Mouse (Mus musculus) olfactory bulb, adult 2 months (tissue): ENCODE measurements around the gene Nobox. TPM values are rescaled to one million over a fixed set of nuclear protein-coding genes. Genes with fewer than 3 reads are reported as not detected.

Source experiments
- H3K27ac ChIP-seq: fragments of 200-500 bp; 2 replicates; pipeline ENCODE4 v1.5.1; 2012; ENCODE audit warnings: low read depth, low read length; ENCODE audit not compliant: insufficient read depth
- H3K4me1 ChIP-seq: fragments of 200-500 bp; 2 replicates; pipeline ENCODE4 v1.6.1; 2012; ENCODE audit warnings: low read length; ENCODE audit not compliant: control insufficient read depth, insufficient read depth
- H3K4me3 ChIP-seq: fragments of 200-500 bp; 2 replicates; pipeline ENCODE4 v1.5.1; 2012; ENCODE audit warnings: mild to moderate bottlenecking, low read depth, low read length, moderate library complexity; ENCODE audit not compliant: insufficient read depth
- CTCF ChIP-seq: fragments of 200-500 bp; IDR thresholded peaks from 2 replicates; pipeline ENCODE4 v1.5.1; 2012; ENCODE audit warnings: low read depth, mild to moderate bottlenecking, low read length, moderate library complexity; ENCODE audit not compliant: insufficient read depth
- POLR2A ChIP-seq: fragments of 200-500 bp; IDR thresholded peaks from 2 replicates; pipeline ENCODE4 v1.6.1; 2012; ENCODE audit warnings: mild to moderate bottlenecking, low read depth, low read length, moderate library complexity; ENCODE audit not compliant: insufficient read depth
- WGBS: fragments of 180-500 bp; shearing (Covaris S2); methylation state at CpG from one replicate; pipeline ENCODE4 v1.1.7; 2018; 5-methylcytosine and 5-hydroxymethylcytosine counted together
- polyA plus RNA-seq: library from polyadenylated mRNA; stranded (reverse); fragments of >200 nt; gene quantifications from 2 replicates; pipeline ENCODE4 v1.2.4, GENCODE M21; 2012; ENCODE audit warnings: low replicate concordance; ENCODE audit not compliant: missing spikeins, insufficient read depth, insufficient read length

Gene Nobox
- polyA plus RNA-seq, 1 experiment, result not detected

DNA sequence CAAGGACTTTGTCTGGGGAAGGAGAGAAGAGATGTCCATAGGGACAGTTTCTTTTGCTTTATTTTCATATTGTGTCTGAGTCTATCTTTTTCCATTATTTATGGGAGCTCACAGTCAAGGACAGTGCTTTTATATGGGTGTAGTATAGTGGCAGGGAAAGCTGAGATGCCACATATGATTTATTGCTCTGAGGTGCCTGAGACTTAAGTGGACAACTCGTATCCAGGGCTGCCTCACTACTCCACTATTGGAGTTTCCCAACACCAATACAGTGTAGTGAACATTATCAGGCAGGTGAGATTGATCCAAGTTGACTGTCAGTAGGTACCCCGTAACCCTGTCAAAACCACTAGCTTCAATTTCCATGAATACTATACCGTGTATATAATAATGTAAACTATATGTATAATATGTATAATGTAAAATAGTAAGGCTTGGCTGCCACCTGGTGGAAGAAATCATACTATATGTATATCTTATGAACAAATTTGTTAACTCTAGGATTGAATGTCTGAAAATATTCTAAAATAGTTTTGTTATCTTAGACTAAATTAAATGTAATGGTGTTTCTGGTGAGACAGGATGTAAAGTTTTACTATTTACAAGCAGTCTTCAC lies 26.4 kb upstream of the Nobox start:
- 78% methylated on average over 3 of the region's 3 CpGs for WGBS
- no peak overlapping the region for H3K27ac ChIP-seq
- H3K4me3 ChIP-seq, result no peak overlapping the region
- TF ChIP-seq CTCF (no peak), POLR2A (no peak)
- H3K4me1 ChIP-seq, result 0 out of 2 replicates have a peak, but pooled peaks cover 2% of the 10 kb centered on the region

DNA sequence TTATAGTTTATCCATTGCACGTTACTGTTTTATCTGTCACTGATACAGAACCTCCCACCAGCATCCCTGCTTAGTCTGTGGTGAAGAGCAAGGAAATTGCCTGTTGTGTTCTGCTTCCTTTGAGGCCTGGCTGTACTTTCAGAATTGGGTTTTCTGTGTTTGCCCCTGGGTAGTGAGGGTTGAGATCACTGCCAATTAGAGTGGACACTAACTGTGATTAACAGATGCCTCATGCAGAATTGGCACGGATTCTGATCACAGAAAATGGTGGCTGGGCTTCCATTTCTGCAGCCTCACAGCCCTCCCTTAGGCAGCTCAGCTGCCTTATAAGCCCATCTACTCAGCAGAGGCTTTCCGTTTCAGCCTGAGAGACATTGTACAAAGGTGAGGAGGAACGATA lies 24.1 kb upstream of the Nobox start:
- TF ChIP-seq CTCF (no peak), POLR2A (no peak)
- Histone ChIP-seq H3K27ac (no peak overlapping the region), H3K4me3 (no peak overlapping the region), H3K4me1 (0 out of 2 replicates have a peak, but pooled peaks cover 2% of the 10 kb centered on the region)
- 42% methylated on average over 4 of the region's 4 CpGs for WGBS

DNA sequence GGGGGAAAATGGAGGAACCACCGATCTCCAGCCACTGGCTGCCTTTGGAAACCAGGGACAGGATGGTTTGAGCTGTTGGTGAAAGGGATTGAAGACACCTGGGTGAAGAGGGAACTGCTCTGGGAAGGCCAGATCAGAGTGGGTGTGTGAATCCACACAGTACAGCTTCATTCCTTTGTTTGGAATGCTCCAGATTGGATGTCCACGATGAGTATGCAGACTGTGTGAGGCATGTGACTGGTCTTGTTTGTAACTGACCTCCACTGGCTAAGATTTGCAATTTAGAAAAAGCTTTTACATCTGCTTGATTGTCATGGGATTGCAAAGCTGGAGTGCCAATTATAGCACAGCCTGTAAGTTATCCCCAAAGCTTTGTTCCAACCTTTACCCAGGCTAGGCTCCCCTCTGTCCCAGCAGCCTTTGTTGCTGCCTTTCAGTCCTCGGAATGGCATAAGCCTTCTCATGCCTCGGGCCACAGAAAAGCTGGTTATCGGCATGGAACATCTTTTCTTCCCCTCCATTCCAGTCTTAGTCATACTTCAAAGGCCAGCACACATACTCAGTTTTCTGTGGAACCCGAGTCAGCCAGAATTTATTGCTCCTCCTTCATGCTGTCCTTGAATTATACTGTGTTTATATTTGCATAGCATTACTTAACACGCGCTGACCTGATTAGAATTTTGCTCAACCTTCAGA lies 3.8 kb upstream of the Nobox start:
- WGBS, result 54% methylated on average over 8 of the region's 8 CpGs
- Histone ChIP-seq H3K27ac (no peak overlapping the region), H3K4me1 (0 out of 2 replicates have a peak, but pooled peaks cover 2% of the 10 kb centered on the region), H3K4me3 (no peak overlapping the region)
- TF ChIP-seq POLR2A (no peak), CTCF (no peak)

DNA sequence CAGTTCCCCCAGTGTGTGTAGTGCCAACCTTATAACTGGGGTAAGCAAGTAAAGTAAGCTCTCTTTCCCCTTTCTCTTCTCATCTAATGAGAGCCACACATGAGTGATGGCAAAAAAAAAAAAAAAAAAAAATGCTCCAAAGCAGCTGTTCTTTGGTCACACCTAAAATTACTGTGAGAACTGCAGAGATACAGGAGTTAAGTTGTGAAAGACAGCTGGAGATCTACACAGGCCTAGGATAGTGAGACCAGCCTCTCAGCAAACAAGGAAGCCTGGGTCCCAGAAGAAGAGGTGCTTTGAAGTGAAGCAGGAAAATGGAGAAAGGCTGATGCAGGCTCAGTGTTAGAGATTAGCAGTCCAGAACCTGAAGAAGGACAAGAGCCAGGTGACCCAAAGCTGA lies 3.2 kb upstream of the Nobox start:
- no peak overlapping the region for H3K4me3 ChIP-seq
- H3K27ac ChIP-seq, result no peak overlapping the region
- TF ChIP-seq POLR2A (no peak), CTCF (no peak)
- H3K4me1 ChIP-seq, result 0 out of 2 replicates have a peak, but pooled peaks cover 2% of the 10 kb centered on the region

DNA sequence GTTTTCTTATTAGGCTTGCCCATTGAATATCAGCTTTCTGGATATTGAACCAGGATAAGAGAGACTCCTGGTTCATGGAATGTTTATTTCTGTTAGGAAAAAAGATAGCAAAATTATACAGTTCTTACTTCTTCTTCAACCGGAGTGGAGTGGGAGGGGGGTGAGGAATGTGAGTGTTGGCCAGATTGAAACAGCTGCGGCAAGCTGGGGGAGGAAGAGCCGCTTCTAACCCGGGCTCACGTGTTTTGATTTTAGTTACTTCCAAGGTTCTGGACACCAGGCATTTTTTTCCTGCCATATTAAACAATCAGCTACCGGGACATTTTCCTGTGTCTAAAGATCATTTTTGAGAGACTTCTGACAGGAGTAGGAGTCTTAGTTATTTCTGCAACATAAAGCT lies 717 bp upstream of the Nobox start:
- Histone ChIP-seq H3K27ac (no peak overlapping the region), H3K4me3 (no peak overlapping the region), H3K4me1 (0 out of 2 replicates have a peak, but pooled peaks cover 2% of the 10 kb centered on the region)
- 44% methylated on average over 6 of the region's 6 CpGs for WGBS
- TF ChIP-seq CTCF (no peak), POLR2A (no peak)

DNA sequence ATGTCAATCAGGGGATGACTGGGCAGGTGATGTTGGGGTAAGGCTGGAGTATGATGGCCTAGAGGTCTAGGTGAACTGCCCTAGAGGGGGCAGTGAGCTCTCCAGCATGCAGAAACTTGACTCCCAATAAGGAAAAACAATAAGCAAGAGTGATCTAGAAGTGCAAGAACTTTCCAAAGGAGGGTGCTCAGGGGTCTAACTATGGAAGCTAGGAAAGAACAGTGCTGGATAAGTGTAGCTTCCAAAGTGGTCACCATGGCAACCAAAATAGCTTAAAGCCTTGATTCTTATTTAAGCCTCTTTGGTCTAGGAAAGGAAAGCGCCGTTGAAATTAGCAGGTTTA lies 11.9 kb downstream of the Nobox start:
- 8% methylated on average over 2 of the region's 2 CpGs for WGBS
- H3K27ac ChIP-seq, result no peak overlapping the region
- H3K4me3 ChIP-seq, result no peak overlapping the region
- TF ChIP-seq POLR2A, result no peak
- TF ChIP-seq CTCF, result no peak
- peaks cover 9% of the 10 kb centered on the region for H3K4me1 ChIP-seq

GRCm38 (mm10) chr6:43296798-43297507 lies 12.4 kb downstream of the Nobox start:
- Histone ChIP-seq H3K27ac (no peak overlapping the region), H3K4me1 (peaks cover 9% of the 10 kb centered on the region), H3K4me3 (no peak overlapping the region)
- WGBS, result 18% methylated on average over 7 of the region's 7 CpGs
- TF ChIP-seq POLR2A, result no peak
- TF ChIP-seq CTCF, result no peak

GRCm38 (mm10) chr6:43295908-43296307 lies 13.4 kb downstream of the Nobox start:
- H3K27ac ChIP-seq, result no peak overlapping the region
- no peak overlapping the region for H3K4me3 ChIP-seq
- 33% methylated on average over 5 of the region's 5 CpGs for WGBS
- no peak for TF ChIP-seq CTCF
- TF ChIP-seq POLR2A, result no peak
- H3K4me1 ChIP-seq, result peaks cover 9% of the 10 kb centered on the region

DNA sequence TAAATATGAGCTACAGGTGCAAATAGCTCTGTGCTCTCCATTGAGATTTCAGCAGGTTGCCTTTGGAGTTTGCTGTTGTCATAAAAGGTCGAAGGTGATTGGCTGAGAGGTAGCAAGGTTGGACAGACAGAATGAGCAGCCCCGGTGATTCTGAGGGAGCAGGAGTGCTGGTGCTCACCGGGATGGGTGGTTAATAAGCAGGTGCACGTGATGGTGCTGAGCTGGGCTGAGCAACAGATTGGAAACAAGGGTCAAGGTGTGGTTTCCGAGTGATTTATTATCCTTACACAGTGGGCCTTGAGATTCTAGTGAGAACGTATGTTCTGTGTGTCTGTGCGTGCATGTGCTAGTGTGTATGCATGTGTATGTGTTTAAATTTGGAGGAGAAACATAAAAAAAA lies 16.2 kb downstream of the Nobox start:
- H3K27ac ChIP-seq, result no peak overlapping the region
- TF ChIP-seq POLR2A (no peak), CTCF (no peak)
- H3K4me3 ChIP-seq, result no peak overlapping the region
- H3K4me1 ChIP-seq, result peaks cover 8% of the 10 kb centered on the region
- 87% methylated on average over 7 of the region's 7 CpGs for WGBS
